Mouse (Mus musculus) neutrophil, adult 5-6 weeks (primary cell): ENCODE results near the gene Plce1. TPM values are rescaled to one million over a fixed set of nuclear protein-coding genes. Genes with fewer than 3 reads are reported as not detected.
"Not testable (repeated sequence)": the region's sequence is repeated elsewhere in the genome, so short reads cannot be mapped to it uniquely, and the experiment has no call there.

Source experiments
- ATAC-seq: fragments of 151-379, 151-347 bp; 2 replicates; pipeline ENCODE4 v1.8.0; 2017; ENCODE audit warnings: mild to moderate bottlenecking, moderate TSS enrichment; ENCODE audit not compliant: insufficient number of reproducible peaks, poor library complexity, low FRiP score, severe bottlenecking; ENCODE audit errors: extremely low read depth
- total RNA-seq: library from RNA; stranded (forward); fragments of 200-1000 nt; gene quantifications from 2 replicates; pipeline ENCODE4 v1.2.3, GENCODE M21; 2017

Plce1 gene
- total RNA-seq, 1 experiment from 2014 or later: not detected

DNA sequence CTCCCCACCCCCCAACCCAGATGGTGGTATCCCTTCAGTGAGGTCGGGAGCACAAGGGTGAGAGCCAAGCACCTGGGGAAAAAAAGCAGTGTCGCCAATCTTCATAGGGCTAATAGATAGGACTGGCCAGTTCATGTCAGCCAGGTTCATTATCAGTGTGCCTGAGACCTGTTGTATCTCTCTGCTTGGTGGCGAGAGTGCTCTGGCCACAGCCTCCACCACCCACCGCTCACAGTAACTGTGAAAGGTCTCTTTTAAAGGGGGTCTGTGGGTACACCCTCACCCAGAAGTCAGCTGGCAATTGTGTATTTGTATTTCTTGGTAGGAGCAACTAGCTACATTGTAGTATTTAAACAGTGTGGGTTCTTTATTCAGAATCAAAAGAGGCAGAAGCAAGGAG is 6.6 kb downstream of the Plce1 start:
- ATAC-seq: no peak

DNA sequence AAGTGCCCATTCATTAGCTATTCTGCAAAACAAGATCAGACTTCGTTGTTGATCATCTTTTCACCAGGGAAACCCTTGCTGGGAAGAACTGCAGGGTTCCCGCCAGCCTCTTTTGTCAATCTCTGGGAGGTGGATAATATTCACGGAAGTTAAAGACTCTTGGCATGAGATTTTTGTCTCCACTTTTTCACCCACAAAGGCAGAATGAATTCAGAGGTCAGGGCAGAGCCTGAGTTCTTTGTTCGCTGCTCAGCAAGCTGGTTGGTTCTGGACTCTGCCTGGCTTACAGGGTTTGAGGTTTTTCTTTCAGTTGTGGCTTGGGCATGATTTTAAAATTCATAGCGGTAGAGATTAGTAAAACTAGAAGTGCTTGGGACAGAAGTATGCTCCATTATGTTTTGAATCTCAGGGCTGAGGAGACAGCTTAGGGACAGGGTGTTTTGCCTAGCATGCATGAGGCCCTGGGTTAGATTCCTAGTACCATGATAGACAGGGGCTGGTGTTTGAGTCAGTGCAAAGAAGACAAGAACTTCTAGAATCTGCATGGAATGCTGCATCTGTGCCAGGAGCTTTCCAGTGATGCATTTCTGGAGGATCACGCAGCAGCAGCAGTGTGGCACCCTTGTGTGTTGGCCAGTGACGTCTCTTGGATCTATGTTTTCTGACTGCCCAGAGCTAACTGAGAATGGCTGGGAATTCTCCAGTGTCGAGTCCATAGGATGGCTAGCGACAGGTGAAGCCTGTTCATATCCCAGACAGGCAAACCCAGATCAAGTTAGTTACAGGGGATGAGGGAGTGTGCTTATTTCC is 7.4 kb downstream of the Plce1 start:
- ATAC-seq: no peak

DNA sequence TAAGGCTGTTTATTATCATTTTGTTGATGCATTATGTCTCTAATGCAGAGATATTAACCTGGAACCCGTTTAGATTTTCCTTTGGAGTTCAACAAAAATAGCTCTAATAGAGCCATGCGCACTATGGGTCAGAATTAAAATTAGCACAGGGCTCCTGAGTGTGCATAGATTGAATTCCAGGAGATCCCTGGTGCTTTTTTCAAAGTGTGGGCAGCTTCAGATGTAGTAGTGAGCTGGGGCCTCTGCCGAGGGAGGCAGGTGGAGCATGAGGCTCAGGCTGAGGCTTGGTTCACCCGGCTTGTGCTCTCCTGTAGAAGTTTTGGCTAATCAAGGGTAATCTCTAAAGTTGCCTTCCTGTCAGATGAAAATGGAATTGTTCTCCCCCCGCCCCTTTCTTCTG is 17.3 kb downstream of the Plce1 start:
- no peak for ATAC-seq

DNA sequence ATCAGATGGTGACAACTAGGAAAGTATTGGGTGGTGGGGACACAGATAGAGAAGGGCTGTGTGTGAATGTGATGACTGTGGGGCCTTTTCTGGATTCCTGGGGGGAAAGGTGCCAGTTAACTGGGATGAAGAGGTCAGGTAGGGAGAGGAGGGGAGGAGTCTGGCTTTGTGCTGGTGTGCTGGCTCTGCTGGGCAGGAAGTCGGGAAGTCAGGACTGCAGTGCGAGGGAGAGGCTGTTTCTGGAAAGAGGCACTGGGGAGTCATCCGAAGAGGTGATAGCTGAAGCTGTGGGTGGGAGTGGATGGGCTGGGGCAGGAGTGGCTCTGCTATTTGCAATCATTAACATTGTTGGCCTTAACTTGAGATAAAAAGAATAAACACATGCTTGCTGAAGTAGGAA is 23.7 kb downstream of the Plce1 start:
- ATAC-seq: no peak

DNA sequence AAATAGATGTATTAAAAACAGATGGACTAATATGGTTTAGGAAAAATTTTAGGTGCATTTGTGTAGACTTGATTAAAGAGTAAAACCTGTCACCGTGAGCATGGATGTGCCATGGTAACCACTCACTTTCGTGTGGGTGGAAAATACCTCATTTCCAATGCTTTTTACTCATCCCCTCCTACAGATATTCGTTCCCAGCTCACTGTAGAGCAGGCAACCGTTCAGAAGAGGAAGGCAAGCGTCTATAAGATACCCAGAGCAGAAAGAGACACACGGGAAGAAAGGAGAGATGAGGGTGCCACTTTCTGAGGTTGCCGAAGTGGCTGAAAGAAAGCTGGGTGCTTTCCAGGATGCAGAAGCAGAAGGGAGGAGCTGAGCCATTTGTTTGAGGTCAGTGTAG is 25.2 kb downstream of the Plce1 start:
- ATAC-seq: no peak

DNA sequence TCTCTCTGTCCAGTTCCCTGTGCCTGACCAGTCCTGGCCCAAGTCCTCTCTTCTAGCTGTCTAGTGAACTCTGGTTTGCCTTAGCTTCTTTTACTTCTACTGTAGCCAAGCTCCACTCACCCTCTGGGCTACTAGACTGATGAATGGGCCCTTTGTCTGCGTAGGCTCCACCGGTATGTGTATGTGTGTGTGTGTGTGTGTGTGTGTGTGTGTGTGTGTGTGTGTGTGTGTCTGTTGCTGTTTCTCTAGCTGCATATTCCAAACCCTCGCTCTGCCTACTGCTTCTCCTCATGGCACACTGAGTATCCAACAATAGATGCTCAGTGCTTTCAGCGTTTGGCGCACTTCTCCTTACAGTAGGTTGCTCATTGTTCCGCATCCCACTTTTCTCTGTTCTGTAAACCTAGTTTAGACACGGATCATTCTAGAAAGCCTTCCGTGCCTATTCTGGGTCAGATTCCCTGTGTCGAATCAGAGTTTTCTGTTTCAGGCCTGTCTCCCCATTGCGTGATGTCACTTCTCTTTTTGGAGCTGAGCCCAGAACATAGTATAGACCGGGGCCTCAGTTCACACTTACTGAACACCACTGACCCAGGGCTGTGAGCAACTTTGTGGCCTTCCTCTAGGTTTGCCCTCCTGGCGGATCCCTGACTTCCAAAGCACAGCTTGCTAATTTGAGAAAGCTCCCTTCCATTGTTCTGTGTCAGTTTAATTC is 26.5 kb downstream of the Plce1 start:
- ATAC-seq: no peak

DNA sequence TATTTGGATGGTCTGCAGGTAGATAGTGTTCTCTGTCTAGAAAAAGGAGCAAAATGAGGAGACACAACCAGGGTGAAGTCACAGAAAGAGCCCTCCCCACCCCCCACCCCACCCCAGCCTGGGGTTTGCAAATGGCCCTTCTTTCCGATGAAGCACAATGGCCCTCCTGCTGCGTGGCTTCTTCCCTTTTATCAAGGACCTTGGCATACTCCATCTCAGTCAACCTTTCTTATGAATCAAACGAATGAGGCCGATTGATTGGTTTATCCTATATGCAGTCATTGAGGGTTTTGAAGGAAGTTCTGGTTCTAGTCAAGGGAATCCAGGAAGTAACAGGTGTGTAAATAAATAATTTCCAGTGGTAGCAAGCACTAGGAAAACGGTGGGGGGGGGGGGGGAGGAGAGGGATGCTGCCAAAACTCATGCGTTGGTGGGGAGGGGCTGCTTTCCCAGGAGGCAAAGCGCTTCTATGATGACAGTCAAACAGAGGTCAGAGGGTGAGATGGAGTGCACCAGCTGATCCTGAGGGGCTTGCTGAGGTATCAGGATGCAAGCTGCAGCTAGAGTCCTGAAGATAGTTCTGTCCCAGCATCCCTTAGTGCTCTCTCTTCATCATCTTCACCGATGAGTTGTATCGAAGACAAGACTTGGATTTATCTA is 27.2 kb downstream of the Plce1 start:
- ATAC-seq: no peak

DNA sequence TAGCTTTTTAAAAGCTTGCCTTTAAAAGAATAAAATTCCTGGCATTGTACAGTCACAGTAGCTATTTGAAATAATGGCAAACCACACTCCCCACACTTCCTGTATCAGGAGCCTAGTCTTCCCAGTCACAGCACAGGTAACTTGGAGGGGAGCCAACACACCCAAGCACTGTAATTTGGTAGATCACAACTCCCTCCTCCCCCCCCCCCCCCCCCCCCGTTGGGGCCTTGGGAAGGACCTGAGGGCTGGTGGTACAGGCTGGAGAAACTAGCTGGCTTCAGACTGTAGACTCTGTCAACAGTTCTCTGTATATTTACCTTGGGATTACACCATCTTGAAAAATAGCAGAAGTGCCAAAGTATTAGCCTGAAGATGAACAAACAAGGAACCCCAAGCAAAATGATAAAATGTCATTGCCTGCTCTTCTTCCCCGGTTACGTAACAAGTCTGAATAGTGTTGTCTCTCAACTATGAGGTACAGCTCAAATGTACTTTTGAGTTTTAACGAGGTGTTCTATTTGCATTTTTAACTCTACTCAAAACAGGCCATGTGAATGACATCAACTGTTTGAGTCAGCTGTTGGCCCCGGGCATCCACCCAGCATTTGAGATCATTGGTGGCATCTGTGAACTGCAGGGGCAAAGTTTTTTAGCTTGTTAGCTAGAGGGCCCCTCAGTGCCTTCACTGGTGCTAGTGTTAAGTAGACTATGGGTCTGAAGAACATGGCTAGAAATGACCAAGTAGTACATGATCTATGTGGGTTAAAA is 33.7 kb downstream of the Plce1 start:
- no peak for ATAC-seq

DNA sequence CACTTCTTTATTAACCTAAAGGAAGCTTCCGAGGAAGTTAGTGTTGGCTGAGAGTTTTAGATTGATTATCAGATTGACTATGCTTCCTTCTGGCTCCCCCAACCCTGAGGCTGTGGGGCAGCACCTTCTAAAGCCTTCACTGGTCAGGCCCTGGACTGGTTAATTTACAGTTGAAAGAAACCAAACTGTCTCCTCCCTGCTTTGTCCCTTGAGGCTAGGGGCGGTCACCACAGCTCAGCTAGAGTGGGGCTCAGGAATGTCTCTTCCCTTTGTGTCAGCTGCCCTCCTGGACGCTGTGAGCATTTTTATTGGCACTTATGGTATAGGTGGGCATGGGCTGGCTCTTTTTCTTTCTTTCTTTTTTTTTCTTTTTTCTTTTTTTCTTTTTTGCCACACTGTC is 45.9 kb downstream of the Plce1 start:
- ATAC-seq: no peak

DNA sequence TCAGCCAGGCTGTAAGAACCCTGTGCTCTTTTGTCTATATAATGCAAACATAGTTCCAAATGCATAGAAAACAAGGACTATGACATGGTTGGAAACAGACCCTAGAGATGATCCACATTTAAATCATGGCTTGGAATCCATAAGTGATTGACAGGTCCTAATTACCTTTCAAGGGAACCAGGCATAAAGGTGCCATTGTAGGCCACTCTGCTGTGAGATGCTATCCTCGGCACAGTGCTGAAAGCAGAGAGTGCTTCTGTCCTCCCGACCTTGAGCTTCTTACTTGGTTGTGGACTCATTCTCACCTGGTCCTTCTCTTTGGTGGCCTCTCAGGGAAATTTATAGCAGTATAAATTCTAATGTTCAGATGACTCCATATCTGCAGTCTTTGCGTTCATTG is 46.6 kb downstream of the Plce1 start:
- no peak for ATAC-seq

DNA sequence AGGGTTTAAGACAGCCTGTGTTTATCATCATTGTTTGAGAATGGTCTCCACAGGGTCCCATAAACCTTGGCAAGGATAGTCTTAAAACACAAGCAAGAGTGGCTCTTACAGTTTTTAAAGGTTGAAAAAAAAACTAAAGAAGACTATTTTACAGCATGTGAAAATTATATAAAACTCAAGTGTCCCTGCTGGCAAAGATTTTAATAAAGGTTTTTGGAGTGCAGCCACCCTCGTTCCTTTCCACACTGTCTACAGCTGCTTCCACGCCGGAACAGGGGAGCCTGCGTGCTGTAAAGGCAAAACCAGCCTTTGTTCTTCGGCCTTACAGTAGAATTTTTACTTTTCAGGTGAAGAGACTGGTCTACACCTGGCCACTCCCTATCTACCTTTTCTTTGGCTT is 52.3 kb downstream of the Plce1 start:
- ATAC-seq: no peak

DNA sequence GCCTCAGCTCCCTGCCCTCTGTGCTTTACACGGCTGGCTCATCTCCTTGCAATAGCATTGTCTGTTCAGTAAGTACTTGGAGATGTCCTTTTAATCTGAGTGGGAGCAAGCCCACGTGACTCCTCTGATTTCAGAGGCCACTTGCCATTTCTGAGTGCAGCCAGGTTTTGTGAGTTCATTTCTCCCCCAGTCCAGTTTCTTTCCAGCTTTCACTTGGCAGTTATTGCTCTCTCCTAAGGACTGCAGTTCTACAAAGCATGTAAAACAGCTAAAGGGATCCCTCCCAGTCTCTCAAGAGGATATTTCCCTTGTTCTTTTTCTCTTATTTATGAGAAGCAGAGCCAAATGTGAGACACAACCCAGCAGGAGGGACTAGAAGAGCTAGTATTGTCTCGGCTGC is 58.4 kb downstream of the Plce1 start:
- no peak for ATAC-seq

DNA sequence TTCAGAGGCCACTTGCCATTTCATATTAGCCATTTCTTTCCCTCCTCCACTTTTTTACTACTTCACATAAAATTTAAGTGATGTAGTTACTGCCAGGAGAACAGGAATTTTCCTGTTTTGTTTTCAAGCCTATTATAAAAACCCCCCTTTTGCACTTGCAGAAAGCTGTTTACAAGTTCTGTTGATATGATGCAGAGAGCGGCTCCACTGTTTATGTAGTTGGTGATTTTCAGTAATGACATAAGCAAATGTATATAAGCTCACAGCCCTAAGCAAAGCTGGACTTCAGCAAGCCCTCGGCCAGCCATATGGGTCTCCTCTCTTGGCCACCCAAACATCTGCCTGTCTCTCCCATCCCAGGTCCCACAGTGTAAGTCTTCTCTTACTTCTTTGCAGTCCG is 59.6 kb downstream of the Plce1 start:
- no peak for ATAC-seq

DNA sequence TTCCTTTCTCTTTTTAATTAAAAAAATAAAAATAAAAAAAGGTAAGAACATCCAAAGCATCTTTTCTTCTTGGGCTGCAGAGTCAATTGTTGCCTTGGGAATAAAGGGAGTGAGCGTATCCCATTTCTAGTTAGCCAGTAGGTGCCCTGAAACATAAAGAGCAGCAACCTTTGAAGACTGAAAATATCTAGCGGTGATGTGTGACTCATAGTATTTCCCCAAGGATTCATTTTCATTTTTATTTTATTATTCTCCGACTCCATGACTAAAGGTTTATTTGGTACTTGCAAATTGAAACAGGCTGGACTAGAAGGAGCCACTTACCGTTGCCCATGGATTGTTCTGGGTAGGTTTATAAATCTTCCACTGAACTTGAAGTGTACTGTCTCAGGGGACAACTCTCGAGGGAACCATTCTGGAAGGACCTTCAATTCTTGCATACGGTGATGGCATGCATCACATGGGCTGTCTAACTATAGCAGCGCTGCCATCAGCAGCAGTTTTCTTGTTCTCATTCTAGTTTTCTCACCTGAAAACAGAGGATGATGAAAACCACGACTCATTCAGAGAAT is 68.7 kb downstream of the Plce1 start:
- ATAC-seq: no peak

DNA sequence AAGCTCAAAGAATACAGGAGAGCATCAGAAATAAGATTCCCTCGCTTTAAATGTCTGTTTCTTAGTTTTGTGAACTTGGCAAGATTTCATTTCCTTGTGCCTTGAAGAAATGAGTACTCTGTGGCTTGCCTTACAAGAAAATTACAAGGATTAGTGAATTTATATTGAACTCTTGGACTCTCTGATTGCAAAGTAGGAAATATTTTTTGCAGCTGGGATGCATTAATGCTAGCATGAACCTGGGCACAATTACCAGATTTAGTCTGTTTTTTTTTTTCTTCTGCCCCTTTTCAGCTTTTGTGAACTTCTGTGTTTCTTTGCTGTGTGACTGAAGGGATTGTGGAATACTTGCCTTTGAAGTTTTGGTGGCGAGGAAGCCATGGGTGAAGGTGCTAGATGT is 72.6 kb downstream of the Plce1 start:
- no peak for ATAC-seq

DNA sequence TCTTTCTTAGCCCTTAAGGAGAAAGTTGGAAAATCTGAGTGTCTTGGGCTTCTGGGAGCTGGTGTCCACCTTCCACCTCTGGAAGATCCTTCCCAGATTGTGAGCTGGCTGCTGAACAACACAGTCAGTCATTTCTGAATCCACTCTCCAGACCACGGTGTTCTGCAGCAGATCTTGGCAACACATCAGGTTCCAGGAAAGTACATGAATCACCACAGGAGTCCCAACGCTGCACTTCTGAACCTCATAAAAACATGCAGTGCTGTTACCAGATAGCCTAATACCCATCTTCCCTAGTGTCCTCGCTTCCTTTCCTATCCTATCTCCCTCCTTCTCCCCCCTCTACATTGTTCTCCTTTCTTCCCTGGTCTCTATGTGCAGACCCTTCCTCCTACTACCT is 74.5 kb downstream of the Plce1 start:
- ATAC-seq: no peak

DNA sequence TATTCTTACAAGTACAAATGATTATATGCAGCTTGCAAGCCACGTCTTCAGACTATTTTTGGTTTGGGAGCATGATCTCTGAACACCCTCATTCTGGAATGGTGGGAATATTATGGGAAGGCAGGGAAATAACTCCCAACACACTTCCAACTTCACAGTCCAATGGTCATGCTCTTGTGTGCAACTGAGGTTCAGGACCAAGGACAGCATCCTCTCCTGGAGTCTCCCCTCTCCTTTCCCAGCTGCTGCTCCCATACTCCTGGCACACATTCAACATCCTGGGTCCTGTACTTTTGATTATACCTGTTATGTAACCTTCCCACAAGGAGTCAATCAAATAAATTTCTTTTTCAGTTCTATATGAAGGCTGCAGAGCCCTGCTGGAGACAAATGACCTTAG is 77.9 kb downstream of the Plce1 start:
- ATAC-seq: no peak

DNA sequence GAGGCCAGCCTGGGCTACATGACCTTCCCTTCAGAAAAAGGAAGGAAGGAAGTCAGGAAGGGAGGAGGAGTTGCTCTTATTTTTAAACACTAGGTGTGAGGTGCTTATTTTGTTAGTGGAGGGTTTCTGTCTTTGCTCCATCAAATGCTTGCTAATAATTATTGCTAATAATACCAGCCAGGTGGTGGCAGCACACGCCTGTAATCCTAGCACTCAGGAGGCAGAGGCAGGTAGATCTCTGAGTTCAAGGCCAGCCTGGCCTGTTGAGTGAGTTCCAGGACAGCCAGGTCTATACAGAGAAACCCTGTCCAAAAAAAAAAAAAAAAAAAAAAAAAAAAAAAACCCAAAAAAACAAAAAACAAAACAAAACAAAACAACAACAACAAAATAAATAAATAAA is 81.0 kb downstream of the Plce1 start:
- ATAC-seq: not testable (repeated sequence)

DNA sequence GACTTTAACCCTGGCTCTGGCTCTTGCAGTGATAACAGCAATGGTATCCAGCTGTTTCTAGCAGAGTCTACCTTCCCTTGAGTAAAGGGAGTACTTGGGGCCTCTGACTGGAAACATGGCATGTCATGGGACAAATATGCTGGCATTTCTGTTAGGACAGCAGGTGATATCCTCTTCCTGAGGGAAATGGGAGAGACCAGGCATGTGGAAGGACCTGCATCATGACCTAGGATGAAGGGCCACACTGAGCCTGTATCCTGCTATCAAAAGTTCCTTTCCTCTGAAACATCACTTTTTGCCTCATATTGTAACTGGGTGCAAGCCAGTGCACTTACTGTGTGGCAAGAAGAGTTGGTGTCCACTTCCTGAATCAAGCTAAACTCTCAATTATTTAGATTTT is 85.2 kb downstream of the Plce1 start:
- ATAC-seq: no peak
